Mouse (Mus musculus): ENCODE results near the gene Slc40a1. TPM values are rescaled to one million over a fixed set of nuclear protein-coding genes. Genes with fewer than 3 reads are reported as not detected.

The Slc40a1 gene
- total RNA-seq, 1 experiment from 2014 or later: 260 TPM

Other genes starting within 250 kb of the Slc40a1 start
- gene Wdr75, start 131.4 kb downstream of the Slc40a1 start, total RNA-seq (2017): 47.3 and 54.4 TPM in 2 replicates
- gene Gm5269, start 36.2 kb downstream of the Slc40a1 start, total RNA-seq (2017): 3.6 and 5.7 TPM in 2 replicates
- gene Dnah7b, start 139.8 kb upstream of the Slc40a1 start, total RNA-seq (2017): not detected in 2 replicates